ENCODE assay signal across 9 mouse cellular contexts in the genomic region with DNA sequence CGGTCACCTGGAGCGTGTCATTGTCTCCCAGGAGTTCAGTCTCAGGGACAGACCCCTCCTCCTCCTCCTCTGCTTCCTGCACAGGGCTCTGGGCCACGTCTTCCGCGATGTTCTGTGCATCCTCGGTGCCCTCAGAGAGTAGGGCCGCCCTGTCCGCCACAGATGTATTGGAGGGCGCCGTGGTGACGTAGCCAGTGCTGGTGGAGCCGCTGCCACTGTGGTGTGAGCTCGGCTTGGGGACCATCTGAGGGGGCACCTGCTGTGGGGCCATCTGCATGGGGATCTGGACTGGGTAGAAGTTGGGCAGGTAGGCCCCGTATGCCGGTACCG.
DNase-seq lines count a peak whose midpoint lies in the region; ATAC-seq and TF ChIP-seq lines count a peak whose summit lies in the region.
"Had no signal": no experiment of that assay in that cellular context is flagged by ENCODE, and none has a peak within 500 bp of the region (broad histone marks: within the 10 kb centered on the region; RNA-seq: fewer than 3 reads in every experiment).

No protein-coding gene starts in this region.

- no peaks in the 10 kb centered on the region for H3K4me1 ChIP-seq in embryonic facial prominence, embryonic 11.5 days (ENCODE audit: control insufficient read depth, insufficient read depth, low read length)
- peaks cover 7% of the 10 kb centered on the region for H3K4me1 ChIP-seq in embryonic facial prominence, embryonic 10.5 days
- no peaks in the 10 kb centered on the region for H3K4me1 ChIP-seq in lung, embryonic 14.5 days (ENCODE audit: insufficient read depth)
- H3K4me1 ChIP-seq in limb, embryonic 12.5 days (replicated peaks), result peaks cover 8% of the 10 kb centered on the region; the same call in 1 of the 2 replicates
- no peaks in the 10 kb centered on the region for H3K4me1 ChIP-seq in stomach, embryonic 16.5 days (ENCODE audit: control insufficient read depth, insufficient read depth, low read length)

- no peaks in the 10 kb centered on the region; the same call in 1 of the 2 replicates for H3K36me3 ChIP-seq in embryonic facial prominence, embryonic 11.5 days (replicated peaks; ENCODE audit: control insufficient read depth, insufficient read depth, low read depth, low read length)
- peaks cover 47% of the 10 kb centered on the region for H3K36me3 ChIP-seq in embryonic facial prominence, embryonic 10.5 days (replicated peaks)
- H3K36me3 ChIP-seq in lung, embryonic 14.5 days (ENCODE audit: insufficient read depth), result peaks cover 20% of the 10 kb centered on the region
- H3K36me3 ChIP-seq in limb, embryonic 12.5 days, result peaks cover 62% of the 10 kb centered on the region
- peaks cover 9% of the 10 kb centered on the region; the same call in 1 of the 2 replicates for H3K36me3 ChIP-seq in stomach, embryonic 16.5 days (ENCODE audit: control insufficient read depth, insufficient read depth, low read length)

- H3K4me2 ChIP-seq in embryonic facial prominence, embryonic 11.5 days (ENCODE audit: low read depth, low read length), result no peak overlapping the region
- H3K4me2 ChIP-seq in lung, embryonic 14.5 days, result no peak overlapping the region
- H3K4me2 ChIP-seq in limb, embryonic 12.5 days, result no peak overlapping the region
- no peak overlapping the region for H3K4me2 ChIP-seq in stomach, embryonic 16.5 days (ENCODE audit: low read depth, low read length)
- H3K4me2 ChIP-seq: embryonic facial prominence, embryonic 15.5 days had no signal

- no peak overlapping the region for H3K27ac ChIP-seq in embryonic facial prominence, embryonic 11.5 days (replicated peaks; ENCODE audit: low read depth, low read length)
- H3K27ac ChIP-seq in embryonic facial prominence, embryonic 10.5 days (replicated peaks), result no peak overlapping the region; the same call in 1 of the 2 replicates
- no peak overlapping the region for H3K27ac ChIP-seq in lung, embryonic 14.5 days (ENCODE audit: low read depth)
- peak overlapping the region; percentile 23; the same call in 1 of the 2 replicates for H3K27ac ChIP-seq in limb, embryonic 12.5 days
- no peak overlapping the region for H3K27ac ChIP-seq in stomach, embryonic 16.5 days (ENCODE audit: low read length)
- H3K27ac ChIP-seq: embryonic facial prominence, embryonic 15.5 days had no signal

- H3K9me3 ChIP-seq in embryonic facial prominence, embryonic 11.5 days (replicated peaks; ENCODE audit: control insufficient read depth, low read length), result no peaks in the 10 kb centered on the region
- H3K9me3 ChIP-seq in embryonic facial prominence, embryonic 10.5 days, result no peaks in the 10 kb centered on the region
- no peaks in the 10 kb centered on the region for H3K9me3 ChIP-seq in lung, embryonic 14.5 days (ENCODE audit: low read depth, low read length)
- no peaks in the 10 kb centered on the region for H3K9me3 ChIP-seq in limb, embryonic 12.5 days
- no peaks in the 10 kb centered on the region for H3K9me3 ChIP-seq in stomach, embryonic 16.5 days (replicated peaks; ENCODE audit: control insufficient read depth, low read length)
- H3K9me3 ChIP-seq: embryonic facial prominence, embryonic 15.5 days had no signal

- no peak overlapping the region for H3K9ac ChIP-seq in embryonic facial prominence, embryonic 11.5 days (replicated peaks; ENCODE audit: low read length)
- H3K9ac ChIP-seq in lung, embryonic 14.5 days, result no peak overlapping the region
- H3K9ac ChIP-seq in limb, embryonic 12.5 days (replicated peaks), result no peak overlapping the region
- no peak overlapping the region for H3K9ac ChIP-seq in stomach, embryonic 16.5 days (ENCODE audit: low read length)
- H3K9ac ChIP-seq: embryonic facial prominence, embryonic 15.5 days had no signal

- H3K27me3 ChIP-seq in embryonic facial prominence, embryonic 11.5 days (ENCODE audit: control insufficient read depth, insufficient read depth, low read length), result no peaks in the 10 kb centered on the region
- no peaks in the 10 kb centered on the region for H3K27me3 ChIP-seq in embryonic facial prominence, embryonic 10.5 days (replicated peaks; ENCODE audit: low read depth, poor library complexity, severe bottlenecking)
- H3K27me3 ChIP-seq in lung, embryonic 14.5 days (ENCODE audit: insufficient read depth, low read length), result no peaks in the 10 kb centered on the region
- no peaks in the 10 kb centered on the region for H3K27me3 ChIP-seq in limb, embryonic 12.5 days
- H3K27me3 ChIP-seq in stomach, embryonic 16.5 days (ENCODE audit: control insufficient read depth, insufficient read depth, low read length), result no peaks in the 10 kb centered on the region
- H3K27me3 ChIP-seq: embryonic facial prominence, embryonic 15.5 days had no signal

- DNase-seq in embryonic facial prominence, embryonic 11.5 days (ENCODE audit: low spot score), result no peak
- no peak for DNase-seq in embryonic facial prominence, embryonic 10.5 days (ENCODE audit: low spot score)
- no peak for DNase-seq in lung, embryonic 14.5 days
- no peak for DNase-seq in lung, postnatal 36 days
- no peak for DNase-seq in spleen, adult 12 weeks (ENCODE audit: low spot score)
- DNase-seq in gastrocnemius, postnatal 36 days, result no peak

- 91% methylated on average over 16 of the region's 16 CpGs for WGBS in embryonic facial prominence, embryonic 11.5 days
- 87% methylated on average over 16 of the region's 16 CpGs for WGBS in embryonic facial prominence, embryonic 10.5 days
- 86% methylated on average over 16 of the region's 16 CpGs for WGBS in lung, embryonic 14.5 days
- WGBS in limb, embryonic 12.5 days, result 87% methylated on average over 16 of the region's 16 CpGs
- WGBS in stomach, embryonic 16.5 days, result 89% methylated on average over 16 of the region's 16 CpGs

- H3K4me3 ChIP-seq in embryonic facial prominence, embryonic 11.5 days (ENCODE audit: low read depth, low read length), result no peak overlapping the region
- H3K4me3 ChIP-seq in embryonic facial prominence, embryonic 10.5 days, result no peak overlapping the region
- H3K4me3 ChIP-seq in lung, embryonic 14.5 days (ENCODE audit: low read depth, low read length), result no peak overlapping the region
- no peak overlapping the region for H3K4me3 ChIP-seq in limb, embryonic 12.5 days (replicated peaks)
- H3K4me3 ChIP-seq in stomach, embryonic 16.5 days (replicated peaks; ENCODE audit: low read length), result no peak overlapping the region
- H3K4me3 ChIP-seq: embryonic facial prominence, embryonic 15.5 days had no signal

- intact Hi-C loops in gastrocnemius, postnatal 36 days (cut with DNase I), result no loop called here

- peak; percentile 41; the same call in 1 of the 2 replicates for ATAC-seq in embryonic facial prominence, embryonic 11.5 days (replicated peaks; ENCODE audit: insufficient number of reproducible peaks, low FRiP score, low TSS enrichment, low read depth)
- peak; percentile 33 for ATAC-seq in lung, embryonic 14.5 days (ENCODE audit: insufficient read depth)
- ATAC-seq in limb, embryonic 12.5 days (ENCODE audit: insufficient number of reproducible peaks, insufficient read depth, low FRiP score, low TSS enrichment, low read depth), result peak; percentile 48; the same call in 1 of the 2 replicates
- ATAC-seq in stomach, embryonic 16.5 days (ENCODE audit: insufficient read depth, low FRiP score), result 0 out of 2 replicates have a peak, but pooled peaks have one; percentile 18

- TF ChIP-seq CTCF in lung, embryonic 14.5 days (IDR thresholded peaks at IDR 0.05; ENCODE audit: low read depth), result no peak
